Mouse (Mus musculus): ENCODE measurements around the gene Rap1b. TPM values are rescaled to one million over a fixed set of nuclear protein-coding genes. Genes with fewer than 3 reads are reported as not detected.

Rap1b gene
- polyA plus RNA-seq, 1 experiment from 2014 or later: 174 TPM

DNA sequence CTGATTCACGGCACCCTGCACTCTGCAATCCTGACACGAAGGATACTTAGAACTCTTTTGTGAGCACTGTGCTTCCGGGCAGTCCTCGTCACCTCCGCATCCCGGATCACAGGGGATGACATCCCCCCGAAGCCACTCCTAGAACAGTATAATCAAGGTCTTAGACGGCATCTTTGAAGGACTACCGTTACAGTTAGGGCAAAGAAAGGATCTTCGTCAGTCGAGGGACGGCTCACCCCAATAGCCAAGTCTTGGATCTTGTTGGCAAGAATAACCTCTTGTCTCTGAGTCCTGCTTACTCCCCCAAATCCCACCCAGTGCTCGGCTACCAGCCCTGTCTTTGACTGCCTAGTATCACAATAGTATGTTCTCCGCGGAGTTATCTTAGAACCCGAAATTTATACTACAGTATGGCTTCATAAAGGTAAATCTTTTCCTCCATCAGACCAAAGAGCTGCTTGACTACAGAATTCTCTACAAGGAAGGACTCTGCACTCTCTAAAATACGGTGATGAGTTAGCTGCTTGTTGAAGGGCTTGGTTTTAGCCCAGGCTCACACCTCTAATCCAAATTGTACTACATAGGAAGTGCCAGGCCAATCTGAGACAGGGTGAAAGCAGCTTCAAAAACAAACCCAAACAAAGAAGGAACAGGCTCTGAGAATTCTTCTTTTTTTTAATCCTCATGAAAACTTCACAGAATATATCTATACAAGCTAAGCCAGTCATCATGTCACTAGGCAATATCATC is 55.2 kb downstream of the Rap1b start:
- no peak for ATAC-seq (replicated peaks; ENCODE audit: low FRiP score, low read depth)
- no peak for DNase-seq (ENCODE audit: low spot score)
- no peaks in the 10 kb centered on the region for H3K9me3 ChIP-seq (replicated peaks; ENCODE audit: low read length)
- WGBS: 91% methylated on average over 17 of the region's 17 CpGs
- H3K36me3 ChIP-seq (ENCODE audit: insufficient read depth, low read length): peaks cover 14% of the 10 kb centered on the region; the same call in 1 of the 2 replicates
- no peaks in the 10 kb centered on the region for H3K27me3 ChIP-seq (ENCODE audit: insufficient read depth, low read length)
- H3K4me3 ChIP-seq (replicated peaks; ENCODE audit: low read depth, low read length): no peak overlapping the region
- no peak overlapping the region for H3K9ac ChIP-seq (ENCODE audit: low read depth, low read length)
- no peak for TF ChIP-seq CTCF (IDR thresholded peaks at IDR 0.05; ENCODE audit: low read depth)
- H3K4me2 ChIP-seq (ENCODE audit: low read length): no peak overlapping the region
- no peak overlapping the region for H3K27ac ChIP-seq
- H3K4me1 ChIP-seq (replicated peaks; ENCODE audit: insufficient read depth, low read length): 0 out of 2 replicates have a peak, but pooled peaks cover 3% of the 10 kb centered on the region

DNA sequence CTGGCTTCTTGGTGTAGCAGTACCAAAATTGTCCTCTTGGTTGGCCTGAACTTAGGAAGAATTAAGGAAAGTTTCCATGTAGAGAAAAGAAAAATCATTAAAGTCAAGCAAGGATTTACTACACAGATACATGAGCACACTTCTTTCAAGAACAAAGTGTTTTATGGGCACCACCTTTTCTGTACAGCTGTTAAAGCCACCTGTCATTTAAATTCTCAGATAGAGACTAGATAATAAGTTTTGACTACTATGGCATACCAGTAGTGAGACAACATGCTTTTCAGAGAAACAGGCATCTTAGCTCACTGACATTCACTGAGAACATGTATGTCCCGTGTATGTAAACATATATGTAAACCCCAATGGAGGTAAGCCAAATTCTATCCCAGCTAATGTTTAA is 55.8 kb downstream of the Rap1b start:
- no peak overlapping the region for H3K27ac ChIP-seq
- no peak overlapping the region for H3K4me2 ChIP-seq (ENCODE audit: low read length)
- 97% methylated on average over 1 of the region's 1 CpGs for WGBS
- H3K9me3 ChIP-seq (replicated peaks; ENCODE audit: low read length): no peaks in the 10 kb centered on the region
- H3K4me3 ChIP-seq (replicated peaks; ENCODE audit: low read depth, low read length): no peak overlapping the region
- 0 out of 2 replicates have a peak, but pooled peaks cover 3% of the 10 kb centered on the region for H3K4me1 ChIP-seq (replicated peaks; ENCODE audit: insufficient read depth, low read length)
- TF ChIP-seq CTCF (IDR thresholded peaks at IDR 0.05; ENCODE audit: low read depth): no peak
- no peaks in the 10 kb centered on the region for H3K27me3 ChIP-seq (ENCODE audit: insufficient read depth, low read length)
- DNase-seq (ENCODE audit: low spot score): no peak
- peaks cover 14% of the 10 kb centered on the region; the same call in 1 of the 2 replicates for H3K36me3 ChIP-seq (ENCODE audit: insufficient read depth, low read length)
- no peak for ATAC-seq (replicated peaks; ENCODE audit: low FRiP score, low read depth)
- no peak overlapping the region for H3K9ac ChIP-seq (ENCODE audit: low read depth, low read length)

DNA sequence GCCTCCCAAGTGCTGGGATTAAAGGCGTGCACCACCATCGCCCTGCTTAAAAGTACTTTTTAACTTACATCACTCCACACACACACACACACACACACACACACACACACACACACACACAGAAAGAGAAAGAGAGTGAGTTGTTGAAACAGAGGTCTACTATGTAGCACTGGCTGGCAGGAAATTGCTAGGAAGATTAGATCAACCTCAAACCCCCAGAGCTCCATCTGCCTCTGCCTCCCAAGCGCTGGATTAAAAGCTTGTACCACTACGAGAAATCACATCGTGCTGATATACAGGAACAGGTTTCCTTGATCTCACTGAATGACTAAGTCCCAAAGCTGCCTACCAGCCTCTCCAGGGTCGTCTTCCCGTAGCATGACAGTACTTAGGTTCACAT is 61.2 kb downstream of the Rap1b start:
- Histone ChIP-seq H3K9me3 (replicated peaks; ENCODE audit: low read length) (no peaks in the 10 kb centered on the region), H3K27ac (no peak overlapping the region), H3K36me3 (ENCODE audit: insufficient read depth, low read length) (peaks cover 35% of the 10 kb centered on the region; the same call in 1 of the 2 replicates), H3K4me2 (ENCODE audit: low read length) (no peak overlapping the region), H3K9ac (ENCODE audit: low read depth, low read length) (no peak overlapping the region), H3K27me3 (ENCODE audit: insufficient read depth, low read length) (no peaks in the 10 kb centered on the region), H3K4me1 (replicated peaks; ENCODE audit: insufficient read depth, low read length) (no peaks in the 10 kb centered on the region), H3K4me3 (replicated peaks; ENCODE audit: low read depth, low read length) (no peak overlapping the region)
- no peak for TF ChIP-seq CTCF (IDR thresholded peaks at IDR 0.05; ENCODE audit: low read depth)
- ATAC-seq (replicated peaks; ENCODE audit: low FRiP score, low read depth) (no peak), DNase-seq (ENCODE audit: low spot score) (no peak)
- 95% methylated on average over 7 of the region's 7 CpGs for WGBS

DNA sequence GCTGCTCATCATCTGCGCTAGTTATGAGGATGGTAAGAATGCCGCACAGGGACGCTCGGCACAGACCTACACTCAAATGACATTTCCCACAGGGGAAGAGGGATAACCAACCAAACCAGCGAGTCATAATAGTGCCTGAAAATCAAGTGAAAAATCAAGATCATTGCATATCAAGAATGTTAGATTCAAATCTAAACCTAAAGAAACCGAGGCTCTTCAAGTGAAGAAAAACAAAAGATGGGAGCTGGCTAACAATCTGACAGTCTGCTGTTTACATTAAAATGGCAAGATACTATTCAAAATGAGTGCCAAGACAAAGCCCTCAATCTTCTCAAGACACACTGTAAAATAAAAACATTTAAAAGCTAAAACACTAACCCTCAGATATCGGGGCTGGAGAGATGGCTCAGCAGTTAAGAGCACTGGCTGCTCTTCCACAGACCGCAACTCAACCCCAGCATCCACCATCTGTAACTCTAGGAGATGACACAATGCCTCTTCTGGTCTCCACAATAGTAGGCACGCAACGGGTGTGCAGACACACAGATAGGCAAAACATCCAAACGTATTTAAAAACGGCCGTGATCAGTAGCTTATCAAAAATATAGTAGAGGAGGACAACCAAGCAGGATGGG is 61.9 kb downstream of the Rap1b start:
- Histone ChIP-seq H3K4me1 (replicated peaks; ENCODE audit: insufficient read depth, low read length) (no peaks in the 10 kb centered on the region), H3K4me3 (replicated peaks; ENCODE audit: low read depth, low read length) (no peak overlapping the region), H3K27ac (no peak overlapping the region), H3K4me2 (ENCODE audit: low read length) (no peak overlapping the region), H3K9me3 (replicated peaks; ENCODE audit: low read length) (no peaks in the 10 kb centered on the region), H3K36me3 (ENCODE audit: insufficient read depth, low read length) (peaks cover 40% of the 10 kb centered on the region; the same call in 1 of the 2 replicates), H3K9ac (ENCODE audit: low read depth, low read length) (no peak overlapping the region), H3K27me3 (ENCODE audit: insufficient read depth, low read length) (no peaks in the 10 kb centered on the region)
- no peak for DNase-seq (ENCODE audit: low spot score)
- 94% methylated on average over 13 of the region's 13 CpGs for WGBS
- ATAC-seq (replicated peaks; ENCODE audit: low FRiP score, low read depth): no peak
- no peak for TF ChIP-seq CTCF (IDR thresholded peaks at IDR 0.05; ENCODE audit: low read depth)

DNA sequence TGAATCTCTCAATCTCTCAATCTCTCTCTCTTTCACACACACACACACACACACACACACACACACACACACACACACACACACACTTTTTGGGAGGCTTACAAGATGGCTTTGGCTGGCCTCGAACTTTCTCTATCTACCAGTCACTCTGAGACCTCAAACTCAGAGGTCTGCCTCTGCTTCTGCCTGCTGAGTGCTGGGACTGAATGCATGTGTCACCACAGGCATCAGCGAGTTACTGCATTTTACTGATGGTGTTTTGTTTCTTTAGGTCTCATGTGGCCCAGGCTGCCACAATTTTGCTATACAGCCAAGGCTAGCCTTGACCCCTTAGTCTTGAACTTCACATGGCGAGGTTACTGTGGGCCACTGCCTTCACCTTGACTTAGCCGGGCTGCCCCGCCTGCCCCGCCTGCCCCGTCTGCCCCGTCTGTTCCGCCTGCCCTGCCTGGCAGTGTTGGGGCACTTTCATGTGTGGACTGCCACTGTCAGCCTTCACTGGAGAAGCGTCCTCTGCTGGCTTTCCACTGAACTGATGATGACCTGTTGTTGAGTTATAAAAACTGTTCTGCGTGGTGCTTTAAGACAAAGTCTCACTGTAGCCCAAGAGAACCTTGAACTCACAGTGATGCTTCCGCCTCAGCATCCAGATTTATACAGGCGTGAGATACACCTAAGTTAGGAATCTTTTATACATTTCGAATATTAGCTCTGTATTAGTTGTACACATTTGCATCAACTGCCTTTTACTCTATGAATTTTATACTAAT is 63.2 kb downstream of the Rap1b start:
- Histone ChIP-seq H3K27ac (no peak overlapping the region), H3K27me3 (ENCODE audit: insufficient read depth, low read length) (no peaks in the 10 kb centered on the region), H3K4me2 (ENCODE audit: low read length) (no peak overlapping the region), H3K4me1 (replicated peaks; ENCODE audit: insufficient read depth, low read length) (no peaks in the 10 kb centered on the region), H3K9ac (ENCODE audit: low read depth, low read length) (no peak overlapping the region), H3K36me3 (ENCODE audit: insufficient read depth, low read length) (peaks cover 46% of the 10 kb centered on the region; the same call in 1 of the 2 replicates), H3K9me3 (replicated peaks; ENCODE audit: low read length) (no peaks in the 10 kb centered on the region), H3K4me3 (replicated peaks; ENCODE audit: low read depth, low read length) (no peak overlapping the region)
- no peak for TF ChIP-seq CTCF (IDR thresholded peaks at IDR 0.05; ENCODE audit: low read depth)
- WGBS: 88% methylated on average over 14 of the region's 14 CpGs
- ATAC-seq (replicated peaks; ENCODE audit: low FRiP score, low read depth) (no peak), DNase-seq (ENCODE audit: low spot score) (no peak)

DNA sequence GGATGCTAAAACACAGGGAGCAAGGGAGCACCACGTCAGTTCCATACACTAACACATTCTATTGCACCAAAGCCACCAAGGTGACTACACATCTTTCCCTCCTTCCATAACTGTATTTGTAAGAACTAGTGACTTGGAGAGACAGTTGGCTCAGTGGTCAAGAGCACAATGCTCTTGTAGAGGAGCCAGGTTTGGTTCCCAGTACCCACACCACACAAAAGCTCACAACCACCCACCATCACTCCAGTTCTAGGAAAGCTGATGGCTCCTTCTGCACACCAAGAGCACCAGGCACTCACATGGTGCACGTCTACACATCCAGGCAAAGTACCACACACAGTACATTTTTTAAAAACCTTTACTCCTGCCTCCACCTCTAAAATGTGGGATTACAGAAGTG is 63.8 kb downstream of the Rap1b start:
- Histone ChIP-seq H3K9ac (ENCODE audit: low read depth, low read length) (no peak overlapping the region), H3K4me2 (ENCODE audit: low read length) (no peak overlapping the region), H3K36me3 (ENCODE audit: insufficient read depth, low read length) (peaks cover 48% of the 10 kb centered on the region; the same call in 1 of the 2 replicates), H3K9me3 (replicated peaks; ENCODE audit: low read length) (no peaks in the 10 kb centered on the region), H3K4me3 (replicated peaks; ENCODE audit: low read depth, low read length) (no peak overlapping the region), H3K27ac (no peak overlapping the region), H3K4me1 (replicated peaks; ENCODE audit: insufficient read depth, low read length) (no peaks in the 10 kb centered on the region), H3K27me3 (ENCODE audit: insufficient read depth, low read length) (no peaks in the 10 kb centered on the region)
- no peak for ATAC-seq (replicated peaks; ENCODE audit: low FRiP score, low read depth)
- DNase-seq (ENCODE audit: low spot score): no peak
- TF ChIP-seq CTCF (IDR thresholded peaks at IDR 0.05; ENCODE audit: low read depth): no peak
- WGBS: 91% methylated on average over 2 of the region's 2 CpGs

All from kidney, postnatal 0 days (tissue).